Mouse (Mus musculus) MEL (cell line): ENCODE measurements around the gene Ptpn14. TPM values are rescaled to one million over a fixed set of nuclear protein-coding genes. Genes with fewer than 3 reads are reported as not detected.

Source experiments
- DNase-seq: peaks from one replicate; pipeline ENCODE4 v3.0.0; 2011; ENCODE audit warnings: low read depth, low spot score
- H3K27ac ChIP-seq: 2 replicates; pipeline ENCODE4 v1.5.1; 2012; ENCODE audit warnings: low read depth, mild to moderate bottlenecking, control low read depth, low read length, moderate library complexity; ENCODE audit not compliant: control insufficient read depth
- H3K27me3 ChIP-seq, 2 experiments: fragments of 150-350 bp in 1 of 2; sonication (generic) in 1 of 2; 2 replicates each; pipeline ENCODE4 v1.6.1; 2012; ENCODE audit warnings: low read length in 2 of 2, mild to moderate bottlenecking in 2 of 2, improper control_type of control experiment in 1 of 2, moderate library complexity in 1 of 2; ENCODE audit not compliant: insufficient read depth in 2 of 2, control insufficient read depth in 1 of 2
- H3K36me3 ChIP-seq, 2 experiments: 2 replicates each; pipeline ENCODE4 v1.6.1; 2012 to 2014; ENCODE audit warnings: low read length in 2 of 2, improper control_type of control experiment in 1 of 2, inconsistent platforms in 1 of 2, mild to moderate bottlenecking in 1 of 2; ENCODE audit not compliant: insufficient read depth in 2 of 2, control insufficient read depth in 1 of 2
- H3K4me1 ChIP-seq, 2 experiments: fragments of 150-350 bp in 1 of 2; sonication (generic) in 1 of 2; 2 replicates each; pipeline ENCODE4 v1.6.1; 2012; ENCODE audit warnings: low read length in 2 of 2, improper control_type of control experiment in 1 of 2, mild to moderate bottlenecking in 1 of 2; ENCODE audit not compliant: insufficient read depth in 2 of 2, control insufficient read depth in 1 of 2
- H3K4me3 ChIP-seq, 2 experiments: fragments of 150-350 bp in 1 of 2; sonication (generic) in 1 of 2; 2 replicates each; pipeline ENCODE4 v1.5.1; 2012; ENCODE audit warnings: low read depth in 2 of 2, low read length in 2 of 2, mild to moderate bottlenecking in 2 of 2, moderate library complexity in 2 of 2, control low read depth in 1 of 2, improper control_type of control experiment in 1 of 2; ENCODE audit not compliant: control insufficient read depth in 1 of 2, insufficient read depth in 1 of 2
- H3K79me2 ChIP-seq: 2 replicates; pipeline ENCODE4 v1.6.1; 2012; ENCODE audit warnings: mild to moderate bottlenecking, low read length, moderate library complexity; ENCODE audit not compliant: control insufficient read depth, poor library complexity, insufficient read depth
- H3K9ac ChIP-seq: 2 replicates; pipeline ENCODE4 v1.6.1; 2012; ENCODE audit warnings: low read depth, mild to moderate bottlenecking, control low read depth, low read length, moderate library complexity; ENCODE audit not compliant: control insufficient read depth, poor library complexity, severe bottlenecking
- H3K9me3 ChIP-seq: fragments of 150-350 bp; sonication (generic); replicated peaks from 2 replicates; pipeline ENCODE4 v1.6.1; 2012; ENCODE audit warnings: mild to moderate bottlenecking, low read length, improper control_type of control experiment, moderate library complexity; ENCODE audit not compliant: insufficient read depth
- BHLHE40 ChIP-seq: IDR thresholded peaks from 2 replicates; pipeline ENCODE4 v1.6.1; 2012; ENCODE audit warnings: low read depth, mild to moderate bottlenecking, inconsistent platforms, low read length, improper control_type of control experiment, borderline replicate concordance
- CHD1 ChIP-seq: IDR thresholded peaks from 2 replicates; pipeline ENCODE4 v1.6.1; 2012; ENCODE audit warnings: low read depth, mild to moderate bottlenecking, inconsistent platforms, low read length, improper control_type of control experiment
- E2F4 ChIP-seq: IDR thresholded peaks from 2 replicates; pipeline ENCODE4 v1.6.1; 2011; ENCODE audit warnings: low read depth, low read length, improper control_type of control experiment, borderline replicate concordance
- ELF1 ChIP-seq: IDR thresholded peaks from 2 replicates; pipeline ENCODE4 v1.6.1; 2014; ENCODE audit warnings: low read depth, mild to moderate bottlenecking, inconsistent platforms, low read length, improper control_type of control experiment, moderate library complexity
- GATA1 ChIP-seq: IDR thresholded peaks from 2 replicates; pipeline ENCODE4 v1.6.1; 2011; ENCODE audit warnings: low read depth, low read length, improper control_type of control experiment
- HCFC1 ChIP-seq: IDR thresholded peaks from 2 replicates; pipeline ENCODE4 v1.6.1; 2012; ENCODE audit warnings: low read depth, mild to moderate bottlenecking, inconsistent platforms, low read length, improper control_type of control experiment, moderate library complexity
- JUND ChIP-seq: IDR thresholded peaks from 2 replicates; pipeline ENCODE4 v1.6.1; 2011; ENCODE audit warnings: low read depth, mild to moderate bottlenecking, improper control_type of control experiment, low read length
- MAX ChIP-seq: IDR thresholded peaks from 2 replicates; pipeline ENCODE4 v1.6.1; 2011; ENCODE audit warnings: low read length, improper control_type of control experiment
- MEF2A ChIP-seq: IDR thresholded peaks from 2 replicates; pipeline ENCODE4 v1.6.1; 2014; ENCODE audit warnings: low read depth, mild to moderate bottlenecking, inconsistent platforms, low read length, improper control_type of control experiment; ENCODE audit not compliant: poor library complexity, insufficient replicate concordance, severe bottlenecking; ENCODE audit errors: extremely low read depth
- MYB ChIP-seq: IDR thresholded peaks from 2 replicates; pipeline ENCODE4 v1.6.1; 2011; ENCODE audit warnings: mild to moderate bottlenecking, low read depth, low read length, improper control_type of control experiment
- POLR2AphosphoS2 ChIP-seq: IDR thresholded peaks from 2 replicates; pipeline ENCODE4 v1.6.1; 2011; ENCODE audit warnings: low read length, improper control_type of control experiment
- POLR2AphosphoS5 ChIP-seq: IDR thresholded peaks from 2 replicates; pipeline ENCODE4 v1.6.1; 2012; ENCODE audit warnings: low read depth, borderline replicate concordance, mild to moderate bottlenecking, inconsistent platforms, low read length, moderate library complexity, mixed read lengths
- RAD21 ChIP-seq: IDR thresholded peaks from 2 replicates; pipeline ENCODE4 v1.6.1; 2011; ENCODE audit warnings: mild to moderate bottlenecking, low read depth, low read length, improper control_type of control experiment
- SIN3A ChIP-seq: IDR thresholded peaks from 2 replicates; pipeline ENCODE4 v1.6.1; 2012; ENCODE audit warnings: low read length, improper control_type of control experiment, inconsistent platforms
- TAL1 ChIP-seq: IDR thresholded peaks from 2 replicates; pipeline ENCODE4 v1.6.1; 2012; ENCODE audit warnings: mild to moderate bottlenecking, inconsistent platforms, low read length, moderate library complexity, mixed read lengths
- TCF12 ChIP-seq: IDR thresholded peaks from 2 replicates; pipeline ENCODE4 v1.6.1; 2014; ENCODE audit warnings: low read depth, mild to moderate bottlenecking, inconsistent platforms, low read length, improper control_type of control experiment, moderate library complexity
- USF2 ChIP-seq, 2 experiments: IDR thresholded peaks; 2 replicates each; pipeline ENCODE4 v1.6.1; 2011 to 2012; ENCODE audit warnings: improper control_type of control experiment in 2 of 2, low read length in 2 of 2, borderline replicate concordance in 1 of 2, inconsistent platforms in 1 of 2, low read depth in 1 of 2, mild to moderate bottlenecking in 1 of 2; ENCODE audit not compliant: insufficient read depth in 1 of 2
- ZKSCAN1 ChIP-seq: IDR thresholded peaks from 2 replicates; pipeline ENCODE4 v1.6.1; 2012; ENCODE audit warnings: low read depth, mild to moderate bottlenecking, inconsistent platforms, low read length, improper control_type of control experiment, moderate library complexity
- ZMIZ1 ChIP-seq: IDR thresholded peaks from 2 replicates; pipeline ENCODE4 v1.6.1; 2012; ENCODE audit warnings: low read depth, mild to moderate bottlenecking, inconsistent platforms, low read length, improper control_type of control experiment, moderate library complexity
- polyA plus RNA-seq, 2 experiments: library from polyadenylated mRNA; stranded (reverse) in 1 of 2; unstranded in 1 of 2; fragments of >175 nt in 1 of 2; fragments of >200 nt in 1 of 2; gene quantifications; 2 replicates each; pipeline versions ENCODE4 v1.2.1 to v1.2.4; 2012; ENCODE audit warnings: low replicate concordance in 2 of 2, low read depth in 1 of 2; ENCODE audit not compliant: insufficient read length in 2 of 2, insufficient read depth in 1 of 2, missing spikeins in 1 of 2
- total RNA-seq: library from RNA; depleted of rRNA; stranded (reverse); fragments of 300-350 nt; gene quantifications from 2 replicates; pipeline ENCODE4 v1.2.3, GENCODE M21; 2012

The Ptpn14 gene
- total and polyA plus RNA-seq, 3 experiments: 0.62 to 1.0 TPM; not detected in 1

DNA sequence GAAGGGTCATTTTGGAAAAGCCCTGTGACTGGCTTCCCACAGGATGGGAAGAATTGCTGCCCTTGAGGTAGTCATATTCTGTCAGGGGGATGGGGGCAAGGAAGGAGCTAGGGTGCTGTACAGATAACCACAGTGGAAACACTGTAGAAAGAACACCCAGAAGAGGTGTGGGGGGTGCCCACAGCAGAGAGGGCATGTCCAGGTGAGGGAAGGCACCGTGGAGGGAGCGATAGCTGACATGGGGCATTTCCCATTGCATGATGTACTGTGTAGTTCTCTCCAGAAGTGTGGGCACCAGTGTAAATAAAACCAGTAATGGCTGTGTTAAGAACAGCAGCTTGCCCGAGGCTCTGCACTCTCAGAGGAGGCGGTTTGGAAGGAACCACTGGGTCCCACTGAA lies 102.3 kb downstream of the Ptpn14 start:
- no peaks in the 10 kb centered on the region for H3K36me3 ChIP-seq
- H3K79me2 ChIP-seq: no peaks in the 10 kb centered on the region
- H3K27ac ChIP-seq: no peak overlapping the region
- H3K9ac ChIP-seq: no peak overlapping the region
- TF ChIP-seq CHD1 (no peak), JUND (no peak), HCFC1 (no peak), E2F4 (no peak), TAL1 (no peak), MYB (no peak), ELF1 (no peak), POLR2AphosphoS5 (no peak), ZMIZ1 (no peak), GATA1 (no peak), BHLHE40 (no peak)
- DNase-seq: no peak
- no peak overlapping the region for H3K4me3 ChIP-seq
- no peaks in the 10 kb centered on the region for H3K4me1 ChIP-seq
- no peaks in the 10 kb centered on the region for H3K9me3 ChIP-seq
- H3K27me3 ChIP-seq: no peaks in the 10 kb centered on the region

DNA sequence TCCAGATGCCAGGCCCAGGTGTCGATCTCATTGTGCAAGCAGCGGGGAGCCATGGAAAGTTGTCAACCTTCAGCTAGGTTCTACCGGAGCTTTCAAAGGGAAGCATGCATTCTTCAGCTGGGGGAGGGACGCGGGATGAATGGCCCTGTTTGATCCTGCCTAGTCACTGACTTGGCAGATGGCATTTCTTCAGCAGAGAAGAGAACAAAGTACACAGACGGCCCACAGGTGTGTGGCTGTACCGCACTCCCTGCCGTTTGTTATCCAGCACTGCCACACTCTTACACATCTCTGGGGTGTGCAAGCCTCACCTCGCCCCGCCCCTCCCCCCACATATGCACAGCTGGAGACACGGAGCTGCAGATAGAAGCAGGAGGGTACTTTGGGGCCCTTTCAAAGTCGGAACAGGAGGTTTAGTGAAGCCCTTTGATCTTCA lies 102.7 kb downstream of the Ptpn14 start:
- TF ChIP-seq MYB (no peak), SIN3A (no peak), USF2 (IDR thresholded peaks at IDR 0.05; ENCODE audit: borderline replicate concordance in 1 of 2, insufficient read depth in 1 of 2, low read depth in 1 of 2, low read length in 2 of 2) (no peak), POLR2AphosphoS2 (no peak), ZKSCAN1 (no peak), E2F4 (no peak), MAX (no peak), RAD21 (no peak), TCF12 (no peak), GATA1 (no peak), CHD1 (no peak), MEF2A (no peak)
- Histone ChIP-seq H3K27me3 (no peaks in the 10 kb centered on the region), H3K4me1 (no peaks in the 10 kb centered on the region), H3K9ac (no peak overlapping the region), H3K79me2 (no peaks in the 10 kb centered on the region), H3K36me3 (no peaks in the 10 kb centered on the region), H3K27ac (no peak overlapping the region), H3K9me3 (no peaks in the 10 kb centered on the region), H3K4me3 (no peak overlapping the region)
- no peak for DNase-seq
